Mouse (Mus musculus) CH12.LX (cell line): ENCODE data around the gene Casq1. TPM values are rescaled to one million over a fixed set of nuclear protein-coding genes. Genes with fewer than 3 reads are reported as not detected.

Source experiments
- DNase-seq: peaks from one replicate; pipeline ENCODE4 v3.0.0-alpha.2; 2013; ENCODE audit errors: extremely low read depth
- H3K27ac ChIP-seq: 2 replicates; pipeline ENCODE4 v1.5.1; 2012; ENCODE audit warnings: low read depth, mild to moderate bottlenecking, control low read depth, moderate library complexity; ENCODE audit not compliant: insufficient read depth
- H3K27me3 ChIP-seq: replicated peaks from 2 replicates; pipeline ENCODE3; 2012; ENCODE audit warnings: inconsistent platforms
- H3K36me3 ChIP-seq, 2 experiments: replicated peaks in 1 of 2; 2 replicates each; pipeline versions ENCODE3 to v1.6.1; 2012; ENCODE audit warnings: inconsistent platforms in 1 of 2, low read length in 1 of 2, mild to moderate bottlenecking in 1 of 2, mixed read lengths in 1 of 2, moderate library complexity in 1 of 2; ENCODE audit not compliant: control insufficient read depth in 1 of 2, insufficient read depth in 1 of 2
- H3K4me1 ChIP-seq, 2 experiments: 2 replicates each; pipeline ENCODE4 v1.6.1; 2012; ENCODE audit warnings: inconsistent platforms in 1 of 2, moderate library complexity in 1 of 2; ENCODE audit not compliant: insufficient read depth in 2 of 2, control insufficient read depth in 1 of 2
- H3K4me2 ChIP-seq: 2 replicates; pipeline ENCODE4 v1.6.1; 2012; ENCODE audit warnings: low read depth, mild to moderate bottlenecking, control low read depth; ENCODE audit not compliant: poor library complexity, insufficient read depth, severe bottlenecking
- H3K4me3 ChIP-seq, 3 experiments: fragments of 150-350 bp in 1 of 3; sonication (generic) in 1 of 3; replicated peaks in 1 of 3; 2 replicates each; pipeline versions ENCODE3 to v1.5.1; 2011 to 2012; ENCODE audit warnings: low read depth in 2 of 3, low read length in 2 of 3, mild to moderate bottlenecking in 2 of 3, moderate library complexity in 2 of 3, control low read depth in 1 of 3, improper control_type of control experiment in 1 of 3, inconsistent platforms in 1 of 3, mixed read lengths in 1 of 3; ENCODE audit not compliant: poor library complexity in 1 of 3
- H3K79me2 ChIP-seq: replicated peaks from 2 replicates; pipeline ENCODE4 v1.6.1; 2012; ENCODE audit warnings: mild to moderate bottlenecking, moderate library complexity; ENCODE audit not compliant: control insufficient read depth, poor library complexity, insufficient read depth, severe bottlenecking; ENCODE audit errors: extremely low read depth
- H3K9ac ChIP-seq: 2 replicates; pipeline ENCODE4 v1.6.1; 2012; ENCODE audit warnings: low read depth, mild to moderate bottlenecking, control low read depth, moderate library complexity; ENCODE audit not compliant: insufficient read depth
- H3K9me3 ChIP-seq: replicated peaks from 2 replicates; pipeline ENCODE3; 2012; ENCODE audit warnings: low read length, inconsistent platforms, mixed read lengths
- CHD1 ChIP-seq: IDR thresholded peaks from 2 replicates; pipeline ENCODE4 v1.6.1; 2012; ENCODE audit warnings: low read depth, low read length, improper control_type of control experiment, inconsistent platforms
- EP300 ChIP-seq: IDR thresholded peaks from 2 replicates; pipeline ENCODE4 v1.6.1; 2011; ENCODE audit warnings: low read length, improper control_type of control experiment
- ETS1 ChIP-seq: conservative IDR thresholded peaks from 2 replicates; pipeline ENCODE4 v1.6.1; 2012; ENCODE audit warnings: low read depth, mild to moderate bottlenecking, inconsistent platforms, low read length, improper control_type of control experiment, moderate library complexity
- HCFC1 ChIP-seq: IDR thresholded peaks from 2 replicates; pipeline ENCODE4 v1.6.1; 2012; ENCODE audit warnings: low read depth, mild to moderate bottlenecking, inconsistent platforms, low read length, improper control_type of control experiment
- IRF4 ChIP-seq: IDR thresholded peaks from 2 replicates; pipeline ENCODE4 v1.6.1; 2014; ENCODE audit warnings: low read depth, mild to moderate bottlenecking, inconsistent platforms, low read length, improper control_type of control experiment
- JUN ChIP-seq: IDR thresholded peaks from 2 replicates; pipeline ENCODE4 v1.6.1; 2011; ENCODE audit warnings: low read depth, mild to moderate bottlenecking, low read length, improper control_type of control experiment, moderate library complexity; ENCODE audit not compliant: insufficient read depth
- MAFK ChIP-seq: IDR thresholded peaks from 2 replicates; pipeline ENCODE4 v1.6.1; 2011; ENCODE audit warnings: low read length, improper control_type of control experiment; ENCODE audit not compliant: insufficient replicate concordance
- MEF2A ChIP-seq: IDR thresholded peaks from 2 replicates; pipeline ENCODE4 v1.6.1; 2014; ENCODE audit warnings: low read depth, mild to moderate bottlenecking, inconsistent platforms, low read length, improper control_type of control experiment, borderline replicate concordance
- MXI1 ChIP-seq: IDR thresholded peaks from 2 replicates; pipeline ENCODE4 v1.6.1; 2011; ENCODE audit warnings: mild to moderate bottlenecking, low read depth, low read length, improper control_type of control experiment
- MYC ChIP-seq: IDR thresholded peaks from 2 replicates; pipeline ENCODE4 v1.6.1; 2011; ENCODE audit warnings: low read depth, mild to moderate bottlenecking, improper control_type of control experiment, low read length
- NELFE ChIP-seq: IDR thresholded peaks from 2 replicates; pipeline ENCODE4 v1.6.1; 2011; ENCODE audit warnings: low read depth, low read length, improper control_type of control experiment
- PAX5 ChIP-seq: IDR thresholded peaks from 2 replicates; pipeline ENCODE4 v1.6.1; 2012; ENCODE audit warnings: low read length, inconsistent platforms, mixed read lengths
- POLR2A ChIP-seq: IDR thresholded peaks from 2 replicates; pipeline ENCODE4 v1.6.1; 2011; ENCODE audit warnings: low read depth, mild to moderate bottlenecking, improper control_type of control experiment, low read length
- RAD21 ChIP-seq: IDR thresholded peaks from 2 replicates; pipeline ENCODE4 v1.6.1; 2011; ENCODE audit warnings: low read depth, mild to moderate bottlenecking, low read length, improper control_type of control experiment, moderate library complexity
- RCOR1 ChIP-seq: conservative IDR thresholded peaks from 2 replicates; pipeline ENCODE4 v1.6.1; 2012; ENCODE audit warnings: low read depth, mild to moderate bottlenecking, inconsistent platforms, low read length, improper control_type of control experiment
- SIN3A ChIP-seq: IDR thresholded peaks from 2 replicates; pipeline ENCODE4 v1.6.1; 2012; ENCODE audit warnings: low read length, improper control_type of control experiment, inconsistent platforms
- SMC3 ChIP-seq: IDR thresholded peaks from 2 replicates; pipeline ENCODE4 v1.6.1; 2011; ENCODE audit warnings: low read depth, low read length, improper control_type of control experiment
- TBP ChIP-seq: conservative IDR thresholded peaks from 2 replicates; pipeline ENCODE4 v1.6.1; 2011; ENCODE audit warnings: low read depth, low read length, improper control_type of control experiment
- UBTF ChIP-seq: IDR thresholded peaks from 2 replicates; pipeline ENCODE4 v1.6.1; 2012; ENCODE audit warnings: low read depth, mild to moderate bottlenecking, inconsistent platforms, low read length, improper control_type of control experiment, moderate library complexity
- USF2 ChIP-seq: conservative IDR thresholded peaks from 2 replicates; pipeline ENCODE4 v1.6.1; 2011; ENCODE audit warnings: low read depth, low read length, improper control_type of control experiment
- ZC3H11A ChIP-seq: IDR thresholded peaks from 2 replicates; pipeline ENCODE4 v1.6.1; 2012; ENCODE audit warnings: low read depth, mild to moderate bottlenecking, inconsistent platforms, low read length, improper control_type of control experiment
- ZKSCAN1 ChIP-seq: IDR thresholded peaks from 2 replicates; pipeline ENCODE4 v1.6.1; 2012; ENCODE audit warnings: low read depth, inconsistent platforms, low read length, improper control_type of control experiment, borderline replicate concordance
- ZMIZ1 ChIP-seq: IDR thresholded peaks from 2 replicates; pipeline ENCODE4 v1.6.1; 2012; ENCODE audit warnings: low read depth, mild to moderate bottlenecking, inconsistent platforms, low read length, improper control_type of control experiment
- ZNF384 ChIP-seq: IDR thresholded peaks from 2 replicates; pipeline ENCODE4 v1.6.1; 2012; ENCODE audit warnings: low read depth, low read length, improper control_type of control experiment, inconsistent platforms
- dilution Hi-C: fragments of 300-500 bp; cut with MboI; formaldehyde crosslinking; loops from 2 replicates; pipeline ENCODE4 v1.14.3; 2020; ENCODE audit warnings: low sequenced_read_pairs; ENCODE audit not compliant: extremely low pct_unique_long_range_greater_than_20kb, extremely low pct_ligation_motif_present
- in situ Hi-C: fragments of 300-500 bp; cut with MboI; formaldehyde crosslinking; loops from 3 replicates; pipeline ENCODE4 v1.14.3; 2019; ENCODE audit warnings: low sequenced_read_pairs, low pct_ligation_motif_present, low pct_unique_long_range_greater_than_20kb, mixed read lengths
- polyA plus RNA-seq: library from polyadenylated mRNA; unstranded; fragments of >175 nt; gene quantifications from 2 replicates; pipeline ENCODE4 v1.2.1, GENCODE M21; 2012; ENCODE audit warnings: low read depth; ENCODE audit not compliant: insufficient read length
- total RNA-seq, 2 experiments: library from RNA; depleted of rRNA; stranded (reverse); fragments of 300-350 nt in 1 of 2; fragments of >200 nt in 1 of 2; gene quantifications; 2 replicates each; pipeline ENCODE4 v1.2.3; 2012 to 2014

Gene Casq1
- total and polyA plus RNA-seq, 3 experiments, result 0.21 to 0.96 TPM; not detected in 1

DNA sequence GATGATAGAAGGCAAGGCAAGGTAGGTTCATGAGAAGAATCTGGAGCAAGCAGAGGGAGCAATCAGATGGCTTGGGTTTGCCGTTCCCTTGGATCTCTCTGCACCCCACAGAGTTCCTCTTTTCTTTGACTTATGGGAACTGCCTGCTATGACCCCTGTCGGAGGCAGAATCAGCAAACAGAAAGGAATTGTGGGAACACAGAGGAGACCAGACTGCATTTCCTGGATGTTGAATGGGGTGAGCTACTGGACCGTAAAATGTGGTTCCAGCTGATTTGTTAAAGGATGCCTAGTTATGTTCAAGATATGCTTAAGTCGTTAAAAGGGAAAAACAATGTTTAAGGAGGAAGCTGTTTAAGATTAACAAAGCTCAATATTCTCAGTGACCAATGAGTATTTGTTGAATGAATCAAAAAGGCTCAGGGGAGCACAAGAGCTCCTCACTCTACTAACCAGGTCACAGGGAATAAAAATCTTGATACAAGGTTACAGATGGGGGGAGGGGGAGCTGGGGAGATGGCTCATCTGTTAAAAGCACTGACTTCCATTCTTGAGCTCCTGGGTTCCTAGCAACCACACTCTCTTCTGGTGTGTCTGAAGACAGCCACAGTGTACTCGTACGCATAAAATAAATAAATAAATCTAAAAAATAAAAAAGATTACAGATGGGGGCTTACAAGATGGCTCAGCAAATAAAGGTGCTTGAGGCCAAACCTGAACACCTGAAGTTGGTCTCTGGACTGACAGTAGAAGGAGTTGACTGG, 21.5 kb upstream of the Casq1 start:
- dilution Hi-C loops (no loop called here), in situ Hi-C loops (no loop called here)
- H3K79me2 ChIP-seq, result no peaks in the 10 kb centered on the region
- H3K36me3 ChIP-seq, result no peaks in the 10 kb centered on the region
- H3K4me1 ChIP-seq, result peaks cover 0 to 11% of the 10 kb centered on the region in 2 experiments; a peak in 2 of 4 replicates
- TF ChIP-seq ZC3H11A (no peak), MXI1 (no peak), ZMIZ1 (no peak), POLR2A (no peak), PAX5 (no peak), MAFK (no peak), NELFE (no peak), ZKSCAN1 (no peak), JUN (no peak)
- DNase-seq, result no peak
- H3K9me3 ChIP-seq, result no peaks in the 10 kb centered on the region
- H3K27me3 ChIP-seq, result no peaks in the 10 kb centered on the region
- H3K4me3 ChIP-seq, result no peak overlapping the region
- H3K4me2 ChIP-seq, result no peak overlapping the region
- H3K27ac ChIP-seq, result no peak overlapping the region
- H3K9ac ChIP-seq, result no peak overlapping the region

DNA sequence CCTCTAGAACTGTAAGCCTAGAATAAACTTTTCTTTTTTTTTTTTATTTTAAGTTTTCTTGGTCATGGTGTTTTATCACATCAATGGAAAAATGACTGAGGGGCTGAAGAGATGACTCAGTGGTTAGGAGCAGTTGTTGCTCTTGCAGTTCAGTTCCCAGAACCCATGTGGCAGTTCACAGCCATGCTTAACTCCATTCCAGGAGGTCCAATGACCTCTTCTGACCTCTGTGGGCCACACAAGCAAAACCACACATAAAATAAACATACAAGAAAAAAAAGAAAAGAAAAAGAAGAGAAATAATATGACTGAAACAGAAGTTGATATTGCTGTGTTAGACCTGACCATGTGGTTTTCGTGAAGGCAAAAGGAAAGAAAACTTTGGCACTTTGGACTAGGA, 9.5 kb upstream of the Casq1 start:
- Histone ChIP-seq H3K4me3 (no peak overlapping the region), H3K79me2 (no peaks in the 10 kb centered on the region), H3K9me3 (no peaks in the 10 kb centered on the region), H3K27me3 (peaks cover 3% of the 10 kb centered on the region), H3K4me1 (no peaks in the 10 kb centered on the region), H3K9ac (no peak overlapping the region), H3K4me2 (no peak overlapping the region), H3K27ac (no peak overlapping the region), H3K36me3 (no peaks in the 10 kb centered on the region)
- no peak for DNase-seq
- no peak for TF ChIP-seq SIN3A
- no peak for TF ChIP-seq UBTF
- no peak for TF ChIP-seq RCOR1
- TF ChIP-seq ZNF384, result no peak
- no peak for TF ChIP-seq MAFK
- no peak for TF ChIP-seq ETS1
- TF ChIP-seq POLR2A, result no peak
- no peak for TF ChIP-seq MYC
- no peak for TF ChIP-seq RAD21
- no peak for TF ChIP-seq TBP
- TF ChIP-seq HCFC1, result no peak
- TF ChIP-seq IRF4, result no peak
- TF ChIP-seq SMC3, result no peak
- TF ChIP-seq USF2, result no peak
- TF ChIP-seq EP300, result no peak
- TF ChIP-seq MXI1, result no peak
- TF ChIP-seq CHD1, result no peak
- TF ChIP-seq ZKSCAN1, result no peak
- no peak for TF ChIP-seq MEF2A
- dilution Hi-C loops, result no loop called here
- in situ Hi-C loops, result no loop called here
